Mouse (Mus musculus) E14TG2a.4 (cell line): ENCODE results near the gene Akap13.

Experiments used
- CTCF ChIP-seq: conservative IDR thresholded peaks from 2 replicates; pipeline ENCODE4 v1.5.1; 2014; ENCODE audit warnings: low read length
- NANOG ChIP-seq: IDR thresholded peaks from 2 replicates; pipeline ENCODE4 v1.6.1; 2014; ENCODE audit warnings: borderline replicate concordance, low read length, mixed read lengths

DNA sequence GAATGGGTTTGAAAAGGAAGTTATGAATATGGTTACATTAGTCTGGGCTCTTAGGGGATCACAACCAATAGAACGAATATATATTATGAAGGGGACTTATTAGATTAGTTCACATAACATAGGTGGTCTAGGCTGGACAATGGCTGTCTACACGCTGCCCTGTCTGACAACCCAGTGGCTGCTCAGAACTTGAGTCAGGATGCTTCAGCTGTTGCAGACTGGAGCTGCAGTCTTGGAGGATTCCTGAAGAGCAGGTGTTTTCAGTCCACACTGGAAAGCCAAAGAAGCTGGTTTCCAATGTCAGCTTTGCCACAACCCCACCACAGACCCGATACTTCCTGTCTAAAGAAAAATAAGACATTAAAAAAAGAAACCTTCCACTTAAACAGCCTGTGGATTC is 23.3 kb upstream of the Akap13 start:
- no peak for TF ChIP-seq CTCF
- no peak for TF ChIP-seq NANOG
